Mouse (Mus musculus): ENCODE measurements around the gene Myod1. TPM values are rescaled to one million over a fixed set of nuclear protein-coding genes. Genes with fewer than 3 reads are reported as not detected.

Gene Myod1
- polyA plus RNA-seq, 1 experiment: 0.10 TPM

GRCm38 (mm10) chr7:46422052-46422763 lies 45.9 kb downstream of the Myod1 start:
- peak overlapping the region; percentile 71 for H3K27ac ChIP-seq (ENCODE audit: insufficient read depth, low read length)
- no peak overlapping the region for H3K4me3 ChIP-seq (ENCODE audit: insufficient read depth, low read length)
- no peak for TF ChIP-seq POLR2A (IDR thresholded peaks at IDR 0.05; ENCODE audit: extremely low read depth, insufficient read depth, low read length)
- TF ChIP-seq CTCF (IDR thresholded peaks at IDR 0.05; ENCODE audit: extremely low read depth, insufficient read depth, low read length): no peak
- H3K4me1 ChIP-seq (ENCODE audit: control insufficient read depth, insufficient read depth, low read length): peaks cover 19% of the 10 kb centered on the region

GRCm38 (mm10) chr7:46422764-46423412 lies 46.6 kb downstream of the Myod1 start:
- TF ChIP-seq POLR2A (IDR thresholded peaks at IDR 0.05; ENCODE audit: extremely low read depth, insufficient read depth, low read length): no peak
- peak; percentile 59 for TF ChIP-seq CTCF (IDR thresholded peaks at IDR 0.05; ENCODE audit: extremely low read depth, insufficient read depth, low read length)
- peaks cover 19% of the 10 kb centered on the region for H3K4me1 ChIP-seq (ENCODE audit: control insufficient read depth, insufficient read depth, low read length)
- H3K27ac ChIP-seq (ENCODE audit: insufficient read depth, low read length): peak overlapping the region; percentile 58; the same call in 1 of the 2 replicates
- no peak overlapping the region for H3K4me3 ChIP-seq (ENCODE audit: insufficient read depth, low read length)

- no peak overlapping the region for H3K4me3 ChIP-seq (ENCODE audit: insufficient read depth, low read length)
- peaks cover 17% of the 10 kb centered on the region for H3K4me1 ChIP-seq (ENCODE audit: control insufficient read depth, insufficient read depth, low read length)
- H3K27ac ChIP-seq (ENCODE audit: insufficient read depth, low read length): no peak overlapping the region
- TF ChIP-seq POLR2A (IDR thresholded peaks at IDR 0.05; ENCODE audit: extremely low read depth, insufficient read depth, low read length) (no peak), CTCF (IDR thresholded peaks at IDR 0.05; ENCODE audit: extremely low read depth, insufficient read depth, low read length) (no peak)
Observed at GRCm38 (mm10) chr7:46423951-46424350, 47.7 kb downstream of the Myod1 start.

GRCm38 (mm10) chr7:46425012-46425411 lies 48.7 kb downstream of the Myod1 start:
- peaks cover 15% of the 10 kb centered on the region for H3K4me1 ChIP-seq (ENCODE audit: control insufficient read depth, insufficient read depth, low read length)
- TF ChIP-seq CTCF (IDR thresholded peaks at IDR 0.05; ENCODE audit: extremely low read depth, insufficient read depth, low read length) (no peak), POLR2A (IDR thresholded peaks at IDR 0.05; ENCODE audit: extremely low read depth, insufficient read depth, low read length) (no peak)
- H3K4me3 ChIP-seq (ENCODE audit: insufficient read depth, low read length): no peak overlapping the region
- no peak overlapping the region for H3K27ac ChIP-seq (ENCODE audit: insufficient read depth, low read length)

Other genes with a start within 250 kb of the Myod1 start
- gene Abcc8, start 196.4 kb upstream of the Myod1 start, polyA plus RNA-seq (2012; rRNA removed): 29.1 and 31.5 TPM in 2 replicates
- gene Ush1c, start 138.0 kb upstream of the Myod1 start, polyA plus RNA-seq (2012; rRNA removed): 0.15 and 0.29 TPM in 2 replicates
- 0.10 and 0.13 TPM in 2 replicates for gene Otog, start 135.5 kb upstream of the Myod1 start, polyA plus RNA-seq (2012; rRNA removed)
- gene Kcnc1, start 20.0 kb downstream of the Myod1 start, polyA plus RNA-seq (2012; rRNA removed): 80.3 and 85.7 TPM in 2 replicates

Measured in cortical plate, adult 2 months (tissue).